In genomic region chr4:3228476-3228875, GRCm38 (mm10) we compare ENCODE assay signal across 12 mouse cellular contexts. TPM values are rescaled to one million over a fixed set of nuclear protein-coding genes. Genes with fewer than 3 reads are reported as not detected.
DNase-seq lines count a peak whose midpoint lies in the region; ATAC-seq lines count a peak whose summit lies in the region.
"Had no signal": no experiment of that assay in that cellular context is flagged by ENCODE, and none has a peak within 500 bp of the region (broad histone marks: within the 10 kb centered on the region; RNA-seq: fewer than 3 reads in every experiment).

No protein-coding gene starts in this region.

- no peak overlapping the region for H3K9ac ChIP-seq in kidney, embryonic 16.5 days (replicated peaks; ENCODE audit: low read length)
- no peak overlapping the region for H3K9ac ChIP-seq in embryonic facial prominence, embryonic 13.5 days
- H3K9ac ChIP-seq in kidney, embryonic 15.5 days = no peak overlapping the region

- no peak for DNase-seq in kidney, adult 18-20 months
- peak; percentile 37 for DNase-seq in limb, embryonic 10.5 days (ENCODE audit: low spot score)
- no peak for DNase-seq in ovary, postnatal 14 days (ENCODE audit: low spot score)
- DNase-seq in kidney, postnatal 36 days = no peak
- DNase-seq: adrenal gland, postnatal 14 days; cerebellum, adult 9-10 months; lung, postnatal 36 days had no signal

- no peaks in the 10 kb centered on the region for H3K36me3 ChIP-seq in kidney, embryonic 16.5 days (ENCODE audit: insufficient read depth, low read length)
- no peaks in the 10 kb centered on the region for H3K36me3 ChIP-seq in embryonic facial prominence, embryonic 13.5 days
- H3K36me3 ChIP-seq in limb, embryonic 10.5 days = no peaks in the 10 kb centered on the region
- no peaks in the 10 kb centered on the region for H3K36me3 ChIP-seq in kidney, embryonic 15.5 days

- no peaks in the 10 kb centered on the region for H3K4me1 ChIP-seq in kidney, embryonic 16.5 days (ENCODE audit: insufficient read depth, low read length)
- no peaks in the 10 kb centered on the region for H3K4me1 ChIP-seq in embryonic facial prominence, embryonic 13.5 days
- peaks cover 6% of the 10 kb centered on the region; the same call in 1 of the 2 replicates for H3K4me1 ChIP-seq in limb, embryonic 10.5 days
- H3K4me1 ChIP-seq in kidney, embryonic 15.5 days = no peaks in the 10 kb centered on the region

- H3K4me2 ChIP-seq in kidney, embryonic 16.5 days (replicated peaks; ENCODE audit: low read depth, low read length) = no peak overlapping the region
- H3K4me2 ChIP-seq in embryonic facial prominence, embryonic 13.5 days = no peak overlapping the region
- H3K4me2 ChIP-seq in kidney, embryonic 15.5 days = no peak overlapping the region

- H3K27ac ChIP-seq in kidney, embryonic 16.5 days (ENCODE audit: low read length) = no peak overlapping the region
- H3K27ac ChIP-seq in embryonic facial prominence, embryonic 13.5 days = no peak overlapping the region
- H3K27ac ChIP-seq in limb, embryonic 10.5 days = no peak overlapping the region
- no peak overlapping the region for H3K27ac ChIP-seq in kidney, embryonic 15.5 days

- ATAC-seq in kidney, embryonic 16.5 days (ENCODE audit: low FRiP score, low TSS enrichment) = peak; percentile 17; the same call in 1 of the 2 replicates
- ATAC-seq in embryonic facial prominence, embryonic 13.5 days (ENCODE audit: insufficient number of reproducible peaks, insufficient read depth, low FRiP score, low TSS enrichment, low read depth) = peak; percentile 34; the same call in 1 of the 2 replicates
- 0 out of 2 replicates have a peak, but pooled peaks have one; percentile 23 for ATAC-seq in monocyte, adult 5-6 weeks (replicated peaks; ENCODE audit: insufficient number of reproducible peaks, low FRiP score, low TSS enrichment, poor library complexity, severe bottlenecking)
- no peak for ATAC-seq in kidney, embryonic 15.5 days (replicated peaks; ENCODE audit: low FRiP score)

- peaks cover 34% of the 10 kb centered on the region for H3K9me3 ChIP-seq in kidney, embryonic 16.5 days (ENCODE audit: low read length)
- peaks cover 46% of the 10 kb centered on the region for H3K9me3 ChIP-seq in embryonic facial prominence, embryonic 13.5 days
- peaks cover 37% of the 10 kb centered on the region for H3K9me3 ChIP-seq in limb, embryonic 10.5 days (replicated peaks)
- peaks cover 17% of the 10 kb centered on the region for H3K9me3 ChIP-seq in kidney, embryonic 15.5 days (replicated peaks)

- H3K27me3 ChIP-seq in kidney, embryonic 16.5 days (ENCODE audit: insufficient read depth, low read length) = no peaks in the 10 kb centered on the region
- H3K27me3 ChIP-seq in embryonic facial prominence, embryonic 13.5 days = peaks cover 8% of the 10 kb centered on the region; the same call in 1 of the 2 replicates
- peaks cover 32% of the 10 kb centered on the region for H3K27me3 ChIP-seq in limb, embryonic 10.5 days (ENCODE audit: low read depth, poor library complexity, severe bottlenecking)
- H3K27me3 ChIP-seq in kidney, embryonic 15.5 days = no peaks in the 10 kb centered on the region

- no peak overlapping the region for H3K4me3 ChIP-seq in kidney, embryonic 16.5 days (ENCODE audit: low read length)
- no peak overlapping the region for H3K4me3 ChIP-seq in embryonic facial prominence, embryonic 13.5 days
- no peak overlapping the region for H3K4me3 ChIP-seq in limb, embryonic 10.5 days
- no peak overlapping the region for H3K4me3 ChIP-seq in kidney, embryonic 15.5 days (replicated peaks)

- 69% methylated on average over 4 of the region's 4 CpGs for WGBS in kidney, embryonic 16.5 days
- 64% methylated on average over 4 of the region's 4 CpGs for WGBS in embryonic facial prominence, embryonic 13.5 days
- 70% methylated on average over 4 of the region's 4 CpGs for WGBS in limb, embryonic 10.5 days
- 72% methylated on average over 4 of the region's 4 CpGs for WGBS in kidney, embryonic 15.5 days

RNA-seq across cellular contexts. Expression of gene Vmn1r3, which starts 43.3 kb away (rescaled TPM):
- not detected in 2 replicates for polyA plus RNA-seq in kidney, embryonic 16.5 days (2015; fragmentation: Nextera tagmentation; extraction: Ambion mirVana)
- not detected in 2 replicates for polyA plus RNA-seq in embryonic facial prominence, embryonic 13.5 days (2015; fragmentation: Nextera tagmentation; extraction: Ambion mirVana)
- not detected in 2 replicates for polyA plus RNA-seq in limb, embryonic 10.5 days (2016; fragmentation: Nextera tagmentation; extraction: Ambion mirVana)
- not detected in 3 replicates for total RNA-seq in monocyte, adult 5-6 weeks (2017)
- not detected in 2 replicates for polyA plus RNA-seq in kidney, embryonic 15.5 days (2015; fragmentation: Nextera tagmentation; extraction: Ambion mirVana)
- total RNA-seq: adrenal gland, postnatal 14 days; layer of hippocampus, postnatal 25 days had no signal
